Mouse (Mus musculus) thymus, adult 2 months (tissue): ENCODE measurements at regions not wholly inside any gene's neighbourhood (a gene's known extent, or its start where the extent isn't known, plus 50 kb on each side); places are given as distances from the start of the nearest gene placed in this dataset.

Experiments
- CTCF ChIP-seq: fragments of 200-500 bp; IDR thresholded peaks from 2 replicates; pipeline ENCODE4 v1.5.1; 2012; ENCODE audit warnings: mild to moderate bottlenecking, control low read depth, low read length, moderate library complexity, borderline replicate concordance; ENCODE audit not compliant: control insufficient read depth, poor library complexity, insufficient read depth; ENCODE audit errors: extremely low read depth
- POLR2A ChIP-seq: fragments of 200-500 bp; IDR thresholded peaks from 2 replicates; pipeline ENCODE4 v1.6.1; 2012; ENCODE audit warnings: mild to moderate bottlenecking, low read length, control low read depth, moderate library complexity; ENCODE audit not compliant: control insufficient read depth, poor library complexity, insufficient read depth; ENCODE audit errors: extremely low read depth

GRCm38 (mm10) chr3:38194001-38194400 is 290.6 kb downstream of the Ankrd50 start:
- TF ChIP-seq CTCF (no peak), POLR2A (no peak)
